Mouse (Mus musculus): ENCODE data around the gene Caln1. TPM values are rescaled to one million over a fixed set of nuclear protein-coding genes. Genes with fewer than 3 reads are reported as not detected.
"Not testable (repeated sequence)": the region's sequence is repeated elsewhere in the genome, so short reads cannot be mapped to it uniquely, and the experiment has no call there.

Caln1 gene
- total and polyA plus RNA-seq, 2 experiments from 2014 or later, result 46.4 to 50.2 TPM

- Histone ChIP-seq H3K4me2 (ENCODE audit: low read depth, low read length, poor library complexity, severe bottlenecking) (no peak overlapping the region), H3K9me3 (ENCODE audit: low read length) (no peaks in the 10 kb centered on the region), H3K27ac (ENCODE audit: low read depth, low read length) (no peak overlapping the region), H3K27me3 (ENCODE audit: insufficient read depth, low read length) (no peaks in the 10 kb centered on the region), H3K4me3 (ENCODE audit: low read depth, low read length) (no peak overlapping the region), H3K36me3 (ENCODE audit: insufficient read depth, low read length) (no peaks in the 10 kb centered on the region), H3K9ac (replicated peaks; ENCODE audit: low read length, poor library complexity, severe bottlenecking) (no peak overlapping the region), H3K4me1 (ENCODE audit: insufficient read depth, low read length) (no peaks in the 10 kb centered on the region)
- TF ChIP-seq CTCF (IDR thresholded peaks at IDR 0.05), result no peak
- WGBS, result 76% methylated on average over 2 of the region's 2 CpGs
- DNase-seq (ENCODE audit: low spot score) (no peak), ATAC-seq (ENCODE audit: low FRiP score) (no peak)
Observed at GRCm38 (mm10) chr5:130641881-130642280, 272.6 kb downstream of the Caln1 start.

GRCm38 (mm10) chr5:130646126-130646525 lies 276.9 kb downstream of the Caln1 start:
- ATAC-seq (ENCODE audit: low FRiP score); H3K4me3 ChIP-seq (ENCODE audit: low read depth, low read length); H3K9me3 ChIP-seq (ENCODE audit: low read length); H3K36me3 ChIP-seq (ENCODE audit: insufficient read depth, low read length); DNase-seq (ENCODE audit: low spot score); H3K27me3 ChIP-seq (ENCODE audit: insufficient read depth, low read length); H3K27ac ChIP-seq (ENCODE audit: low read depth, low read length); H3K4me2 ChIP-seq (ENCODE audit: low read depth, low read length, poor library complexity, severe bottlenecking); H3K4me1 ChIP-seq (ENCODE audit: insufficient read depth, low read length); H3K9ac ChIP-seq (replicated peaks; ENCODE audit: low read length, poor library complexity, severe bottlenecking): not testable (repeated sequence)
- 88% methylated on average over 2 of the region's 2 CpGs for WGBS

GRCm38 (mm10) chr5:130658141-130658540 lies 288.9 kb downstream of the Caln1 start:
- WGBS, result 64% methylated on average over 3 of the region's 3 CpGs
- ATAC-seq (ENCODE audit: low FRiP score) (no peak), DNase-seq (ENCODE audit: low spot score) (no peak)
- no peaks in the 10 kb centered on the region for H3K36me3 ChIP-seq (ENCODE audit: insufficient read depth, low read length)
- no peak overlapping the region for H3K27ac ChIP-seq (ENCODE audit: low read depth, low read length)
- TF ChIP-seq CTCF (IDR thresholded peaks at IDR 0.05), result no peak
- H3K9ac ChIP-seq (replicated peaks; ENCODE audit: low read length, poor library complexity, severe bottlenecking), result no peak overlapping the region
- H3K4me2 ChIP-seq (ENCODE audit: low read depth, low read length, poor library complexity, severe bottlenecking), result no peak overlapping the region
- no peaks in the 10 kb centered on the region for H3K27me3 ChIP-seq (ENCODE audit: insufficient read depth, low read length)
- no peaks in the 10 kb centered on the region for H3K9me3 ChIP-seq (ENCODE audit: low read length)
- no peak overlapping the region for H3K4me3 ChIP-seq (ENCODE audit: low read depth, low read length)
- H3K4me1 ChIP-seq (ENCODE audit: insufficient read depth, low read length), result no peaks in the 10 kb centered on the region

- WGBS, result 94% methylated on average over 1 of the region's 1 CpGs
- no peaks in the 10 kb centered on the region for H3K27me3 ChIP-seq (ENCODE audit: insufficient read depth, low read length)
- DNase-seq (ENCODE audit: low spot score) (no peak), ATAC-seq (ENCODE audit: low FRiP score) (no peak)
- H3K9me3 ChIP-seq (ENCODE audit: low read length), result no peaks in the 10 kb centered on the region
- H3K9ac ChIP-seq (replicated peaks; ENCODE audit: low read length, poor library complexity, severe bottlenecking), result no peak overlapping the region
- H3K4me3 ChIP-seq (ENCODE audit: low read depth, low read length), result no peak overlapping the region
- no peak overlapping the region for H3K27ac ChIP-seq (ENCODE audit: low read depth, low read length)
- H3K36me3 ChIP-seq (ENCODE audit: insufficient read depth, low read length), result no peaks in the 10 kb centered on the region
- TF ChIP-seq CTCF (IDR thresholded peaks at IDR 0.05), result no peak
- no peak overlapping the region for H3K4me2 ChIP-seq (ENCODE audit: low read depth, low read length, poor library complexity, severe bottlenecking)
- H3K4me1 ChIP-seq (ENCODE audit: insufficient read depth, low read length), result no peaks in the 10 kb centered on the region
Observed at GRCm38 (mm10) chr5:130666091-130666490, 296.8 kb downstream of the Caln1 start.

GRCm38 (mm10) chr5:130672588-130672987 lies 303.3 kb downstream of the Caln1 start:
- no peak overlapping the region for H3K27ac ChIP-seq (ENCODE audit: low read depth, low read length)
- WGBS, result 50% methylated on average over 3 of the region's 3 CpGs
- H3K4me2 ChIP-seq (ENCODE audit: low read depth, low read length, poor library complexity, severe bottlenecking), result no peak overlapping the region
- no peaks in the 10 kb centered on the region for H3K36me3 ChIP-seq (ENCODE audit: insufficient read depth, low read length)
- DNase-seq (ENCODE audit: low spot score) (no peak), ATAC-seq (ENCODE audit: low FRiP score) (no peak)
- H3K4me1 ChIP-seq (ENCODE audit: insufficient read depth, low read length), result no peaks in the 10 kb centered on the region
- H3K4me3 ChIP-seq (ENCODE audit: low read depth, low read length), result no peak overlapping the region
- no peak for TF ChIP-seq CTCF (IDR thresholded peaks at IDR 0.05)
- no peaks in the 10 kb centered on the region for H3K9me3 ChIP-seq (ENCODE audit: low read length)
- no peak overlapping the region for H3K9ac ChIP-seq (replicated peaks; ENCODE audit: low read length, poor library complexity, severe bottlenecking)
- no peaks in the 10 kb centered on the region for H3K27me3 ChIP-seq (ENCODE audit: insufficient read depth, low read length)

- no peaks in the 10 kb centered on the region for H3K36me3 ChIP-seq (ENCODE audit: insufficient read depth, low read length)
- no peaks in the 10 kb centered on the region for H3K9me3 ChIP-seq (ENCODE audit: low read length)
- H3K27ac ChIP-seq (ENCODE audit: low read depth, low read length), result no peak overlapping the region
- 59% methylated on average over 3 of the region's 3 CpGs for WGBS
- no peak for ATAC-seq (ENCODE audit: low FRiP score)
- DNase-seq (ENCODE audit: low spot score), result no peak
- no peak for TF ChIP-seq CTCF (IDR thresholded peaks at IDR 0.05)
- H3K4me3 ChIP-seq (ENCODE audit: low read depth, low read length), result no peak overlapping the region
- H3K9ac ChIP-seq (replicated peaks; ENCODE audit: low read length, poor library complexity, severe bottlenecking), result no peak overlapping the region
- no peak overlapping the region for H3K4me2 ChIP-seq (ENCODE audit: low read depth, low read length, poor library complexity, severe bottlenecking)
- no peaks in the 10 kb centered on the region for H3K27me3 ChIP-seq (ENCODE audit: insufficient read depth, low read length)
- H3K4me1 ChIP-seq (ENCODE audit: insufficient read depth, low read length), result no peaks in the 10 kb centered on the region
Observed at GRCm38 (mm10) chr5:130673092-130673491, 303.8 kb downstream of the Caln1 start.
